Mouse (Mus musculus): ENCODE data around the gene Slc39a8. TPM values are rescaled to one million over a fixed set of nuclear protein-coding genes. Genes with fewer than 3 reads are reported as not detected.
A peak's percentile ranks its signal among the peaks of the same experiment; 100 is the strongest.

Gene Slc39a8
- total and polyA plus RNA-seq, 2 experiments from 2014 or later: 11.9 to 16.3 TPM

GRCm38 (mm10) chr3:135907028-135907427 is 81.9 kb downstream of the Slc39a8 start:
- no peak overlapping the region for H3K4me3 ChIP-seq (ENCODE audit: low read depth, low read length)
- WGBS: 80% methylated on average over 3 of the region's 3 CpGs
- no peak for TF ChIP-seq CTCF (IDR thresholded peaks at IDR 0.05; ENCODE audit: low read depth)

GRCm38 (mm10) chr3:135915941-135916340 is 90.9 kb downstream of the Slc39a8 start:
- no peaks in the 10 kb centered on the region for H3K4me1 ChIP-seq (ENCODE audit: insufficient read depth)
- 91% methylated on average over 4 of the region's 4 CpGs for WGBS

More at GRCm38 (mm10) chr3:135907028-135907427, 81.9 kb downstream of the Slc39a8 start:
- Histone ChIP-seq H3K4me1 (ENCODE audit: insufficient read depth) (no peaks in the 10 kb centered on the region), H3K36me3 (ENCODE audit: insufficient read depth) (no peaks in the 10 kb centered on the region), H3K27me3 (ENCODE audit: insufficient read depth, low read length) (no peaks in the 10 kb centered on the region), H3K27ac (ENCODE audit: low read depth, low read length) (no peak overlapping the region), H3K4me2 (ENCODE audit: low read depth) (no peak overlapping the region), H3K9me3 (ENCODE audit: low read length) (no peaks in the 10 kb centered on the region), H3K9ac (no peak overlapping the region)
- no peak for ATAC-seq
- no peak for DNase-seq

GRCm38 (mm10) chr3:135918566-135919180 is 93.6 kb downstream of the Slc39a8 start:
- Histone ChIP-seq H3K36me3 (ENCODE audit: insufficient read depth) (no peaks in the 10 kb centered on the region), H3K27me3 (ENCODE audit: insufficient read depth, low read length) (no peaks in the 10 kb centered on the region), H3K4me1 (ENCODE audit: insufficient read depth) (no peaks in the 10 kb centered on the region), H3K27ac (ENCODE audit: low read depth, low read length) (peak overlapping the region; percentile 51), H3K4me3 (ENCODE audit: low read depth, low read length) (no peak overlapping the region), H3K4me2 (ENCODE audit: low read depth) (no peak overlapping the region), H3K9ac (no peak overlapping the region), H3K9me3 (ENCODE audit: low read length) (no peaks in the 10 kb centered on the region)
- TF ChIP-seq CTCF (IDR thresholded peaks at IDR 0.05; ENCODE audit: low read depth): no peak
- peak; percentile 97 for ATAC-seq
- DNase-seq: peak; percentile 58
- 18% methylated on average over 5 of the region's 5 CpGs for WGBS

More at GRCm38 (mm10) chr3:135915941-135916340, 90.9 kb downstream of the Slc39a8 start:
- ATAC-seq (no peak), DNase-seq (no peak)
- no peak overlapping the region for H3K4me3 ChIP-seq (ENCODE audit: low read depth, low read length)
- H3K36me3 ChIP-seq (ENCODE audit: insufficient read depth): no peaks in the 10 kb centered on the region
- 0 out of 2 replicates have a peak, but pooled peaks have one; percentile 12 for TF ChIP-seq CTCF (IDR thresholded peaks at IDR 0.05; ENCODE audit: low read depth)
- no peak overlapping the region for H3K27ac ChIP-seq (ENCODE audit: low read depth, low read length)
- no peaks in the 10 kb centered on the region for H3K27me3 ChIP-seq (ENCODE audit: insufficient read depth, low read length)
- H3K9ac ChIP-seq: no peak overlapping the region
- H3K4me2 ChIP-seq (ENCODE audit: low read depth): no peak overlapping the region
- no peaks in the 10 kb centered on the region for H3K9me3 ChIP-seq (ENCODE audit: low read length)

- Histone ChIP-seq H3K27me3 (ENCODE audit: insufficient read depth, low read length) (no peaks in the 10 kb centered on the region), H3K4me2 (ENCODE audit: low read depth) (no peak overlapping the region), H3K4me1 (ENCODE audit: insufficient read depth) (no peaks in the 10 kb centered on the region), H3K4me3 (ENCODE audit: low read depth, low read length) (no peak overlapping the region), H3K9me3 (ENCODE audit: low read length) (no peaks in the 10 kb centered on the region), H3K27ac (ENCODE audit: low read depth, low read length) (peak overlapping the region; percentile 51), H3K9ac (no peak overlapping the region), H3K36me3 (ENCODE audit: insufficient read depth) (no peaks in the 10 kb centered on the region)
- no peak for TF ChIP-seq CTCF (IDR thresholded peaks at IDR 0.05; ENCODE audit: low read depth)
- WGBS: 51% methylated on average over 4 of the region's 4 CpGs
- ATAC-seq: no peak
- peak; percentile 26 for DNase-seq
These were observed 94.2 kb downstream of the Slc39a8 start for GRCm38 (mm10) chr3:135919305-135919704.

- H3K36me3 ChIP-seq (ENCODE audit: insufficient read depth): no peaks in the 10 kb centered on the region
These were observed 101.7 kb downstream of the Slc39a8 start for GRCm38 (mm10) chr3:135926729-135927128.

GRCm38 (mm10) chr3:135928184-135928583 is 103.1 kb downstream of the Slc39a8 start:
- no peaks in the 10 kb centered on the region for H3K27me3 ChIP-seq (ENCODE audit: insufficient read depth, low read length)
- no peaks in the 10 kb centered on the region for H3K9me3 ChIP-seq (ENCODE audit: low read length)
- no peak overlapping the region for H3K4me2 ChIP-seq (ENCODE audit: low read depth)
- ATAC-seq (no peak), DNase-seq (no peak)
- H3K36me3 ChIP-seq (ENCODE audit: insufficient read depth): no peaks in the 10 kb centered on the region
- H3K27ac ChIP-seq (ENCODE audit: low read depth, low read length): no peak overlapping the region
- H3K9ac ChIP-seq: no peak overlapping the region
- no peak overlapping the region for H3K4me3 ChIP-seq (ENCODE audit: low read depth, low read length)
- H3K4me1 ChIP-seq (ENCODE audit: insufficient read depth): no peaks in the 10 kb centered on the region
- WGBS: 90% methylated on average over 4 of the region's 4 CpGs
- TF ChIP-seq CTCF (IDR thresholded peaks at IDR 0.05; ENCODE audit: low read depth): peak; percentile 40

More at GRCm38 (mm10) chr3:135926729-135927128, 101.7 kb downstream of the Slc39a8 start:
- no peak for TF ChIP-seq CTCF (IDR thresholded peaks at IDR 0.05; ENCODE audit: low read depth)
- no peaks in the 10 kb centered on the region for H3K4me1 ChIP-seq (ENCODE audit: insufficient read depth)
- no peak overlapping the region for H3K9ac ChIP-seq
- DNase-seq (no peak), ATAC-seq (no peak)
- 37% methylated on average over 1 of the region's 1 CpGs for WGBS
- H3K9me3 ChIP-seq (ENCODE audit: low read length): no peaks in the 10 kb centered on the region
- no peak overlapping the region for H3K4me3 ChIP-seq (ENCODE audit: low read depth, low read length)
- no peak overlapping the region for H3K4me2 ChIP-seq (ENCODE audit: low read depth)
- H3K27me3 ChIP-seq (ENCODE audit: insufficient read depth, low read length): no peaks in the 10 kb centered on the region
- H3K27ac ChIP-seq (ENCODE audit: low read depth, low read length): no peak overlapping the region

GRCm38 (mm10) chr3:135937455-135937854 is 112.4 kb downstream of the Slc39a8 start:
- TF ChIP-seq CTCF (IDR thresholded peaks at IDR 0.05; ENCODE audit: low read depth): no peak
- Histone ChIP-seq H3K9me3 (ENCODE audit: low read length) (no peaks in the 10 kb centered on the region), H3K27me3 (ENCODE audit: insufficient read depth, low read length) (no peaks in the 10 kb centered on the region), H3K27ac (ENCODE audit: low read depth, low read length) (no peak overlapping the region), H3K4me2 (ENCODE audit: low read depth) (no peak overlapping the region), H3K9ac (no peak overlapping the region), H3K36me3 (ENCODE audit: insufficient read depth) (no peaks in the 10 kb centered on the region), H3K4me3 (ENCODE audit: low read depth, low read length) (no peak overlapping the region), H3K4me1 (ENCODE audit: insufficient read depth) (no peaks in the 10 kb centered on the region)
- WGBS: 82% methylated on average over 2 of the region's 2 CpGs
- ATAC-seq (no peak), DNase-seq (no peak)

Other genes starting within 250 kb of the Slc39a8 start
- 19.4 and 22.5 TPM in 2 replicates for gene Nfkb1, start 133.7 kb upstream of the Slc39a8 start, total RNA-seq (2014; rRNA removed)
- gene Nfkb1, start 133.7 kb upstream of the Slc39a8 start, polyA plus RNA-seq (2015; fragmentation: Nextera tagmentation; extraction: Ambion mirVana): 2.9 and 4.4 TPM in 2 replicates